ENCODE assay signal across 13 mouse cellular contexts in genomic region chr11:102037789-102038188, GRCm38 (mm10).
"Had no signal": no experiment of that assay in that cellular context is flagged by ENCODE, and none has a peak within 500 bp of the region (broad histone marks: within the 10 kb centered on the region; RNA-seq: fewer than 3 reads in every experiment).

No protein-coding gene starts in this region.

- DNase-seq: gastrocnemius, postnatal 14 days; gastrocnemius, postnatal 36 days; heart, adult 18-20 months; heart, postnatal 14 days; heart, postnatal 36 days; kidney, adult 11 months; kidney, adult 2 months; kidney, adult 9 months; kidney, postnatal 14 days; kidney, postnatal 36 days; layer of hippocampus, adult 9-11 months; layer of hippocampus, postnatal 36 days; lung, adult 18-20 months had no signal
